Mouse (Mus musculus): Measurements from ENCODE around the gene Arsa. TPM values are rescaled to one million over a fixed set of nuclear protein-coding genes. Genes with fewer than 3 reads are reported as not detected.

Arsa gene
- polyA plus RNA-seq, 1 experiment from 2014 or later = 15.2 TPM

GRCm38 (mm10) chr15:89494970-89495369, 17.7 kb upstream of the Arsa start:
- H3K4me1 ChIP-seq (replicated peaks) = peaks cover 12% of the 10 kb centered on the region
- no peak overlapping the region for H3K9ac ChIP-seq (replicated peaks)
- H3K4me2 ChIP-seq = no peak overlapping the region
- WGBS = 83% methylated on average over 4 of the region's 4 CpGs
- no peak overlapping the region for H3K27ac ChIP-seq
- no peak for ATAC-seq (ENCODE audit: insufficient number of reproducible peaks, insufficient read depth, low FRiP score, low TSS enrichment, low read depth)
- H3K4me3 ChIP-seq (replicated peaks) = no peak overlapping the region
- H3K9me3 ChIP-seq = no peaks in the 10 kb centered on the region; the same call in 1 of the 2 replicates
- H3K27me3 ChIP-seq = peaks cover 37% of the 10 kb centered on the region
- no peaks in the 10 kb centered on the region for H3K36me3 ChIP-seq

- H3K36me3 ChIP-seq = no peaks in the 10 kb centered on the region
- no peak overlapping the region for H3K27ac ChIP-seq
- H3K9ac ChIP-seq (replicated peaks) = no peak overlapping the region
- no peaks in the 10 kb centered on the region; the same call in 1 of the 2 replicates for H3K9me3 ChIP-seq
- no peaks in the 10 kb centered on the region for H3K4me1 ChIP-seq (replicated peaks)
- no peak overlapping the region for H3K4me3 ChIP-seq (replicated peaks)
- WGBS = 36% methylated on average over 14 of the region's 14 CpGs
- no peak overlapping the region for H3K4me2 ChIP-seq
- no peaks in the 10 kb centered on the region; the same call in 1 of the 2 replicates for H3K27me3 ChIP-seq
- no peak for ATAC-seq (ENCODE audit: insufficient number of reproducible peaks, insufficient read depth, low FRiP score, low TSS enrichment, low read depth)
Observed at GRCm38 (mm10) chr15:89488611-89489117, 11.4 kb upstream of the Arsa start.

DNA sequence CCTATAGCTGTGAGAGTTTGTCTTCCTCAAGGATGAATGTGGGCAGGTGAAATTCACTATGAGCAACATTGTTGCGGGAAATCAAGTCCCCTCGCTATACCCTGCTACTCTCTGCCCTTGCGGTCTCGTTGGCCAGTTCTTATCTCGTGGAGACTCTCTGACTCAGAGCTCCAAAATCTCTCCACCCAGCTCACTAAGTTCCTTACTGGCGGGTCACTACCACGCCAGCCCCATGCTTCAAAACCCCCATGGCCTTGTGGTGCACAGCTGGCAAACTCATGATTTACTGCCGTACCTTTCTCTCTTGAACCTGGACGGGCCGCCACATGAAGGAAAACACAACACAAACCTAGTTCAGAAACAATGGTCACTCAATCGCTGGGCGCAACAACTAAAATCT, 11.0 kb upstream of the Arsa start:
- H3K27me3 ChIP-seq = no peaks in the 10 kb centered on the region; the same call in 1 of the 2 replicates
- no peak overlapping the region for H3K27ac ChIP-seq
- H3K9ac ChIP-seq (replicated peaks) = no peak overlapping the region
- H3K9me3 ChIP-seq = no peaks in the 10 kb centered on the region; the same call in 1 of the 2 replicates
- no peak overlapping the region for H3K4me3 ChIP-seq (replicated peaks)
- H3K4me1 ChIP-seq (replicated peaks) = no peaks in the 10 kb centered on the region
- H3K36me3 ChIP-seq = no peaks in the 10 kb centered on the region
- no peak overlapping the region for H3K4me2 ChIP-seq
- ATAC-seq (ENCODE audit: insufficient number of reproducible peaks, insufficient read depth, low FRiP score, low TSS enrichment, low read depth) = no peak
- WGBS = 71% methylated on average over 12 of the region's 12 CpGs

DNA sequence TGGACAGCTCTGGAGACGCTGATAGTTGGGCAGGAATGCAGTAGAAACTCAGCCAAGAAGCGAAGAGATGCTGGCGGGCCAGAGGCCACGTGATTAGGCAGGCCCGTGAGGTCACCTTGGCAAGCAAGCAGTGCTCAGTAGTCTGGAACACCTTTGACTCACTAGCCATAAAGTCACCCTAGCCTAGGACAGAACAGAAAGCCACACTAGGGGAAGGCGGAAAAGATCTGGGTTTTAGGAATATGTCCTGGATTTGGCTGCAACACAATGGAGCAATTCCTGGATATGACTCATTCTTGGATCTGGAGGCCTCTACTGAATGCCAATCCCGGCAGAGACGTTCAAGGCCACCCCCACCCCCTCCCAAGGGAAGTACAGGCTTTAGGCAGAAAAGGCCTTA, 3.4 kb upstream of the Arsa start:
- H3K27ac ChIP-seq = no peak overlapping the region
- no peaks in the 10 kb centered on the region for H3K36me3 ChIP-seq
- peaks cover 6% of the 10 kb centered on the region; the same call in 1 of the 2 replicates for H3K4me1 ChIP-seq (replicated peaks)
- no peak overlapping the region for H3K4me2 ChIP-seq
- ATAC-seq (ENCODE audit: insufficient number of reproducible peaks, insufficient read depth, low FRiP score, low TSS enrichment, low read depth) = no peak
- 0 out of 2 replicates have a peak, but pooled peaks cover 7% of the 10 kb centered on the region for H3K9me3 ChIP-seq
- peaks cover 5% of the 10 kb centered on the region; the same call in 1 of the 2 replicates for H3K27me3 ChIP-seq
- H3K9ac ChIP-seq (replicated peaks) = no peak overlapping the region
- WGBS = 86% methylated on average over 8 of the region's 8 CpGs
- no peak overlapping the region for H3K4me3 ChIP-seq (replicated peaks)

- Histone ChIP-seq H3K9ac (replicated peaks) (no peak overlapping the region), H3K36me3 (no peaks in the 10 kb centered on the region), H3K27ac (no peak overlapping the region), H3K4me1 (replicated peaks) (peaks cover 9% of the 10 kb centered on the region; the same call in 1 of the 2 replicates), H3K4me3 (replicated peaks) (no peak overlapping the region), H3K9me3 (0 out of 2 replicates have a peak, but pooled peaks cover 7% of the 10 kb centered on the region), H3K4me2 (no peak overlapping the region), H3K27me3 (peaks cover 5% of the 10 kb centered on the region; the same call in 1 of the 2 replicates)
- WGBS = 81% methylated on average over 3 of the region's 3 CpGs
- no peak for ATAC-seq (ENCODE audit: insufficient number of reproducible peaks, insufficient read depth, low FRiP score, low TSS enrichment, low read depth)
Observed at GRCm38 (mm10) chr15:89478622-89479021, 1.4 kb upstream of the Arsa start.

GRCm38 (mm10) chr15:89477806-89478205, 581 bp upstream of the Arsa start:
- Histone ChIP-seq H3K4me2 (no peak overlapping the region), H3K4me1 (replicated peaks) (peaks cover 9% of the 10 kb centered on the region; the same call in 1 of the 2 replicates), H3K36me3 (no peaks in the 10 kb centered on the region), H3K9ac (replicated peaks) (no peak overlapping the region), H3K27me3 (peaks cover 5% of the 10 kb centered on the region; the same call in 1 of the 2 replicates), H3K4me3 (replicated peaks) (no peak overlapping the region), H3K27ac (no peak overlapping the region), H3K9me3 (0 out of 2 replicates have a peak, but pooled peaks cover 7% of the 10 kb centered on the region)
- no peak for ATAC-seq (ENCODE audit: insufficient number of reproducible peaks, insufficient read depth, low FRiP score, low TSS enrichment, low read depth)
- WGBS = 48% methylated on average over 8 of the region's 8 CpGs

- Histone ChIP-seq H3K27me3 (peaks cover 5% of the 10 kb centered on the region; the same call in 1 of the 2 replicates), H3K4me2 (peak overlapping the region; percentile 85), H3K9ac (replicated peaks) (peak overlapping the region; percentile 72), H3K9me3 (no peaks in the 10 kb centered on the region), H3K4me3 (replicated peaks) (peak overlapping the region; percentile 59), H3K4me1 (replicated peaks) (peaks cover 9% of the 10 kb centered on the region; the same call in 1 of the 2 replicates), H3K36me3 (no peaks in the 10 kb centered on the region), H3K27ac (peak overlapping the region; percentile 41; the same call in 1 of the 2 replicates)
- WGBS = 5% methylated on average over 5 of the region's 5 CpGs
- ATAC-seq (ENCODE audit: insufficient number of reproducible peaks, insufficient read depth, low FRiP score, low TSS enrichment, low read depth) = peak; percentile 10; the same call in 1 of the 2 replicates
Observed at GRCm38 (mm10) chr15:89476475-89476815, 780 bp downstream of the Arsa start.

DNA sequence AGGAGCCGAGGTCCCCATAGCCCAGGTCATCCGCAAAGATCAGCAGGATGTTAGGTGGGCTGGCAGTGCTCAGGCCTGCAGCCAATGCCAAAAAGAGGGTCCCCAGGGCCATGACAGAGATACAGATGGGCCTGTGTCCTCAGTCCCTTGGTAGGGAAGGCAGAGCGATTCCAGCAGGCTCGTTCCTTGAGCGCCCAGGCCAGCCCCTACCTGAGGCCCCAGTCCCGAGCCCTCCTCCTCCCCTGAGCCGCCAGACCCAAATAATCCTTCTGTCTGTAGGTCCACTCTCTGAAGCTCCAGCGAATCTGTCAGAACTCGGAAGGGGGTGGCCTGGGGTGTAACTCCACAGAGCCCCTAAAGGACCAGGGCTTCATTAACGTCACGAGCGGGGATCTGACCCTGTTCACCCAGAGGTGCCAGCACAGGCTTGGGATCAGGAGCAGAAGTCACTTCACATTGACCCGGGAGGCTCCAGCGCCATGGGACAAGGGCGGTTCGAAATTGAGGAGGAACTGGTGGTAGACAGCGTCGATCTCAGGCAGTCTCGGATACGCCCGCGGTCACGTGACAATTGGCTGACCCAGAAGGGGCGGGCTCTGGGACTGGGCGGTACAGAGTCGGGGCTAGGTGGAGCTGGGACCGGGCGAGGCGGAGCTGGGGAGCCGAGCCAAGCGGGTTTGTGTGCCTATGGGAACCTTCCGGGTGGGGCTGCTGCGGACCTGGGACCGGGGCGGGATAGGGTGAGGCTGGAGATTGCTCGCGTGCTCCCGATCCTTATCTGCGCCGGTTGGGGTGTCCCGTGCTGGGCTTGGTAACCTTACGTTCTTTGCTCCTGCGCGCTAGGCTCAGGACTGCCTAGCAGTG, 1.4 kb downstream of the Arsa start:
- H3K4me1 ChIP-seq (replicated peaks) = peaks cover 9% of the 10 kb centered on the region; the same call in 1 of the 2 replicates
- H3K4me2 ChIP-seq = peak overlapping the region; percentile 85
- WGBS = 8% methylated on average over 44 of the region's 44 CpGs
- no peaks in the 10 kb centered on the region for H3K36me3 ChIP-seq
- H3K9me3 ChIP-seq = no peaks in the 10 kb centered on the region
- ATAC-seq (ENCODE audit: insufficient number of reproducible peaks, insufficient read depth, low FRiP score, low TSS enrichment, low read depth) = peak; percentile 96
- H3K27me3 ChIP-seq = peaks cover 5% of the 10 kb centered on the region; the same call in 1 of the 2 replicates
- H3K4me3 ChIP-seq (replicated peaks) = peak overlapping the region; percentile 59
- peak overlapping the region; percentile 72 for H3K9ac ChIP-seq (replicated peaks)
- peak overlapping the region; percentile 41; the same call in 1 of the 2 replicates for H3K27ac ChIP-seq

GRCm38 (mm10) chr15:89475293-89475600, 2.0 kb downstream of the Arsa start:
- H3K9me3 ChIP-seq = no peaks in the 10 kb centered on the region
- H3K27ac ChIP-seq = no peak overlapping the region
- peaks cover 5% of the 10 kb centered on the region; the same call in 1 of the 2 replicates for H3K27me3 ChIP-seq
- 92% methylated on average over 7 of the region's 7 CpGs for WGBS
- ATAC-seq (ENCODE audit: insufficient number of reproducible peaks, insufficient read depth, low FRiP score, low TSS enrichment, low read depth) = no peak; the same call in 1 of the 2 replicates
- H3K36me3 ChIP-seq = no peaks in the 10 kb centered on the region
- peak overlapping the region; percentile 85 for H3K4me2 ChIP-seq
- peaks cover 9% of the 10 kb centered on the region; the same call in 1 of the 2 replicates for H3K4me1 ChIP-seq (replicated peaks)
- H3K9ac ChIP-seq (replicated peaks) = peak overlapping the region; percentile 72
- H3K4me3 ChIP-seq (replicated peaks) = peak overlapping the region; percentile 59

- Histone ChIP-seq H3K27me3 (peaks cover 5% of the 10 kb centered on the region; the same call in 1 of the 2 replicates), H3K4me3 (replicated peaks) (no peak overlapping the region), H3K27ac (no peak overlapping the region), H3K36me3 (no peaks in the 10 kb centered on the region), H3K4me2 (peak overlapping the region; percentile 85; the same call in 1 of the 2 replicates), H3K9me3 (no peaks in the 10 kb centered on the region), H3K9ac (replicated peaks) (no peak overlapping the region), H3K4me1 (replicated peaks) (peaks cover 9% of the 10 kb centered on the region; the same call in 1 of the 2 replicates)
- 92% methylated on average over 19 of the region's 19 CpGs for WGBS
- ATAC-seq (ENCODE audit: insufficient number of reproducible peaks, insufficient read depth, low FRiP score, low TSS enrichment, low read depth) = no peak
Observed at GRCm38 (mm10) chr15:89474596-89475292, 2.5 kb downstream of the Arsa start.

GRCm38 (mm10) chr15:89473921-89474320, 3.3 kb downstream of the Arsa start:
- Histone ChIP-seq H3K36me3 (no peaks in the 10 kb centered on the region), H3K9me3 (no peaks in the 10 kb centered on the region), H3K4me3 (replicated peaks) (no peak overlapping the region), H3K9ac (replicated peaks) (no peak overlapping the region), H3K27ac (no peak overlapping the region), H3K4me2 (no peak overlapping the region), H3K27me3 (peaks cover 5% of the 10 kb centered on the region; the same call in 1 of the 2 replicates), H3K4me1 (replicated peaks) (peaks cover 9% of the 10 kb centered on the region; the same call in 1 of the 2 replicates)
- WGBS = 93% methylated on average over 8 of the region's 8 CpGs
- no peak for ATAC-seq (ENCODE audit: insufficient number of reproducible peaks, insufficient read depth, low FRiP score, low TSS enrichment, low read depth)
